Comparison of ENCODE assay signal across 10 mouse cellular contexts in the genomic region with DNA sequence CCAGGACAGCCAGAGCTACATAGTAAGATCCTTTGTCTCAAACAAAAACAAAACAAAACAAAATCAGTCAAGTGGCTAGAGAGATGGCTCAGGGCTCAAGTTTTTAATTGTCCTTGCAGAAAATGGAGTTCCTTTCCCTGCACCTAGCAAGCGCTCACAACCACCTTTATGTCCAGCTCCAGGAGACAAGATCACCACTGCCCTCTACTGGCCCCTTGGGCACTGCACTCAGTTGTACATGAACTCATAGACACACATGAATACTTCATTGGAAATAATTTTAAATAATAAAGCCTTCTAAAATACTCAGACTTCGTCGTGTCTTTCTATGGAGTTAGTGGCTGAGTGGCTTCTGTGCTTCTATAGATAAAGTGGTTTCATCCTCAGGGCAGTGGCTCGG. TPM values are rescaled to one million over a fixed set of nuclear protein-coding genes. Genes with fewer than 3 reads are reported as not detected.
DNase-seq lines count a peak whose midpoint lies in the region; ATAC-seq and TF ChIP-seq lines count a peak whose summit lies in the region.
"Had no signal": no experiment of that assay in that cellular context is flagged by ENCODE, and none has a peak within 500 bp of the region (broad histone marks: within the 10 kb centered on the region; RNA-seq: fewer than 3 reads in every experiment).

No protein-coding gene starts in this region.

- H3K36me3 ChIP-seq in testis, adult 2 months (ENCODE audit: control insufficient read depth, insufficient read depth, low read length) = peaks cover 4% of the 10 kb centered on the region; the same call in 1 of the 2 replicates
- H3K36me3 ChIP-seq: embryonic facial prominence, embryonic 15.5 days had no signal

- TF ChIP-seq POLR2A in embryonic fibroblast, embryonic 13.5 days (IDR thresholded peaks at IDR 0.05; ENCODE audit: low read depth, low read length) = no peak
- no peak for TF ChIP-seq POLR2A in testis, adult 2 months (IDR thresholded peaks at IDR 0.05; ENCODE audit: control insufficient read depth, low read depth, low read length)

- no peak for ATAC-seq in frontal cortex, adult (ENCODE audit: low TSS enrichment)
- peak; percentile 39; the same call in 1 of the 2 replicates for ATAC-seq in megakaryocyte, adult 5-6 weeks (ENCODE audit: poor library complexity, severe bottlenecking)

- H3K27ac ChIP-seq in embryonic fibroblast, embryonic 13.5 days (ENCODE audit: insufficient read depth, low read length) = no peak overlapping the region
- H3K27ac ChIP-seq in testis, adult 2 months (ENCODE audit: control insufficient read depth, insufficient read depth, low read depth, low read length) = no peak overlapping the region
- H3K27ac ChIP-seq: embryonic facial prominence, embryonic 15.5 days had no signal

- H3K4me3 ChIP-seq in embryonic fibroblast, embryonic 13.5 days (ENCODE audit: insufficient read depth, low read length) = no peak overlapping the region
- no peak overlapping the region for H3K4me3 ChIP-seq in testis, adult 2 months (ENCODE audit: control insufficient read depth, low read depth, low read length)
- H3K4me3 ChIP-seq: embryonic facial prominence, embryonic 15.5 days; megakaryocyte, embryonic 14.5 days had no signal

- H3K27me3 ChIP-seq in testis, adult 2 months (ENCODE audit: control insufficient read depth, insufficient read depth, low read length) = no peaks in the 10 kb centered on the region

- peak; percentile 27 to 70 for DNase-seq in frontal cortex, postnatal 10 days (ENCODE audit: low spot score in 2 of 2)
- DNase-seq in B cell, adult 2 months = peak; percentile 70 to 75
- peak; percentile 29 for DNase-seq in adrenal gland, adult 8-10 months
- peak; percentile 72 for DNase-seq in layer of hippocampus, adult 11-12 months (ENCODE audit: low spot score)

- H3K4me1 ChIP-seq in embryonic fibroblast, embryonic 13.5 days (ENCODE audit: control insufficient read depth, insufficient read depth, low read length) = no peaks in the 10 kb centered on the region
- H3K4me1 ChIP-seq in testis, adult 2 months (ENCODE audit: control insufficient read depth, insufficient read depth, low read length) = no peaks in the 10 kb centered on the region

- peak; percentile 65; the same call in 1 of the 2 replicates for TF ChIP-seq CTCF in embryonic fibroblast, embryonic 13.5 days (IDR thresholded peaks at IDR 0.05; ENCODE audit: borderline replicate concordance, insufficient read depth, low read length)
- peak; percentile 54; the same call in 1 of the 2 replicates for TF ChIP-seq CTCF in testis, adult 2 months (IDR thresholded peaks at IDR 0.05; ENCODE audit: control insufficient read depth, insufficient read depth, insufficient replicate concordance, low read depth, low read length)

RNA-seq across cellular contexts. Expression of a gene that starts 8.2 kb away (rescaled TPM):
- total RNA-seq in adrenal gland, adult 8-10 months (2022) = under 1 TPM in 2 of 4 experiments, not detected in 2; 0.75 to 0.87 TPM
- polyA plus RNA-seq in embryonic fibroblast, embryonic 13.5 days (2011; ENCODE audit: insufficient read length, low read depth, missing spikeins) = not detected in 2 replicates
- not detected in 2 replicates for total RNA-seq in megakaryocyte, adult 5-6 weeks (2015)
- total RNA-seq in megakaryocyte, adult 5-6 weeks (2017) = not detected in 2 replicates
- 1,007 and 1,294 TPM in 2 replicates for polyA plus RNA-seq in testis, adult 2 months (2012; rRNA removed)

RNA-seq across cellular contexts. Expression of a gene that starts 9.7 kb away (rescaled TPM):
- 10 to 100 TPM in 3 of 4 experiments, 1 to 10 TPM in 1; 9.0 to 16.1 (median 11.0) TPM for total RNA-seq in adrenal gland, adult 8-10 months (2022)
- polyA plus RNA-seq in embryonic fibroblast, embryonic 13.5 days (2011; ENCODE audit: insufficient read length, low read depth, missing spikeins) = 6.3 and 7.5 TPM in 2 replicates
- total RNA-seq in megakaryocyte, adult 5-6 weeks (2015) = 27.2 and 34.7 TPM in 2 replicates
- 21.5 and 36.0 TPM in 2 replicates for total RNA-seq in megakaryocyte, adult 5-6 weeks (2017)
- polyA plus RNA-seq in testis, adult 2 months (2012; rRNA removed) = 5.6 and 6.4 TPM in 2 replicates

RNA-seq across cellular contexts. Expression of a gene that starts 17.2 kb away (rescaled TPM):
- total RNA-seq in adrenal gland, adult 8-10 months (2022) = under 1 TPM; 0.19 to 0.58 (median 0.28) TPM
- polyA plus RNA-seq in embryonic fibroblast, embryonic 13.5 days (2011; ENCODE audit: insufficient read length, low read depth, missing spikeins) = not detected in 2 replicates
- total RNA-seq in megakaryocyte, adult 5-6 weeks (2015) = not detected in 2 replicates
- not detected in 2 replicates for total RNA-seq in megakaryocyte, adult 5-6 weeks (2017)
- 0.61 and 0.68 TPM in 2 replicates for polyA plus RNA-seq in testis, adult 2 months (2012; rRNA removed)
